ENCODE assay signal across 18 mouse cellular contexts in the genomic region with DNA sequence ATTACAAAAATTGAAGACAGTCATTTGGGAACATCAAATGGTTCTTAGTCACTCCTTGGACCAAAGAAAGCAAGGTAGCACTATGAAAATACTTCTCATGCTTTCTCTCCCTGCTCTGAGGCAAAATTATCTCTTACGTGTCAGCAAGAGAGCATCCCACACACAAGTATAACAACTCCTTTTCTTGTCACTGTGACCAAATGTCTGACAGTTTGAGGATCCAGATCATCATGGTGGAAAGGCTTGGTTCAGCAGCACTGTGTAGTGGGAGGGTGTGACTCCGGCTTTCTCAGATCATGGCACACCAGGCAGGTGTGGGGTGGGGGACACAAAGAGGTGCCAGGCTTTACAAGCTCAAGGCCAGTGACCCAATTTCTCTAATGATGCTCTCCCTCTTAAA.
"Had no signal": no experiment of that assay in that cellular context is flagged by ENCODE, and none has a peak within 500 bp of the region (broad histone marks: within the 10 kb centered on the region; RNA-seq: fewer than 3 reads in every experiment).

No protein-coding gene starts in this region.

- H3K27ac ChIP-seq: liver, embryonic 14.5 days; midbrain, embryonic 10.5 days; neural tube, embryonic 13.5 days; neural tube, embryonic 15.5 days had no signal

- H3K4me1 ChIP-seq: midbrain, embryonic 10.5 days; neural tube, embryonic 13.5 days; neural tube, embryonic 15.5 days had no signal

- H3K36me3 ChIP-seq: midbrain, embryonic 10.5 days; neural tube, embryonic 13.5 days; neural tube, embryonic 15.5 days had no signal

- DNase-seq: lung, adult 18-20 months; lung, embryonic 14.5 days; lung, postnatal 10 days; lung, postnatal 4 days; midbrain, embryonic 14.5 days; retina, postnatal 1 day; right cerebral cortex, postnatal 25 days; right cerebral cortex, postnatal 4 days; spleen, adult 18-20 months; thymus, adult 18-20 months; thymus, postnatal 14 days; thymus, postnatal 36 days had no signal

- H3K4me3 ChIP-seq: midbrain, embryonic 10.5 days; myocyte; neural tube, embryonic 13.5 days; neural tube, embryonic 15.5 days had no signal

- H3K27me3 ChIP-seq: neural tube, embryonic 13.5 days; neural tube, embryonic 15.5 days had no signal

- ATAC-seq: midbrain, embryonic 16.5 days had no signal

- H3K9me3 ChIP-seq: midbrain, embryonic 10.5 days; neural tube, embryonic 13.5 days; neural tube, embryonic 15.5 days had no signal

- H3K9ac ChIP-seq: liver, embryonic 14.5 days; lung, embryonic 14.5 days; neural tube, embryonic 13.5 days; neural tube, embryonic 15.5 days had no signal

- H3K4me2 ChIP-seq: lung, embryonic 14.5 days; neural tube, embryonic 13.5 days; neural tube, embryonic 15.5 days had no signal
